Mouse (Mus musculus): ENCODE data around the gene Bcan. TPM values are rescaled to one million over a fixed set of nuclear protein-coding genes. Genes with fewer than 3 reads are reported as not detected.
A peak's percentile ranks its signal among the peaks of the same experiment; 100 is the strongest.

The Bcan gene
- polyA plus RNA-seq, 1 experiment: 0.61 TPM

DNA sequence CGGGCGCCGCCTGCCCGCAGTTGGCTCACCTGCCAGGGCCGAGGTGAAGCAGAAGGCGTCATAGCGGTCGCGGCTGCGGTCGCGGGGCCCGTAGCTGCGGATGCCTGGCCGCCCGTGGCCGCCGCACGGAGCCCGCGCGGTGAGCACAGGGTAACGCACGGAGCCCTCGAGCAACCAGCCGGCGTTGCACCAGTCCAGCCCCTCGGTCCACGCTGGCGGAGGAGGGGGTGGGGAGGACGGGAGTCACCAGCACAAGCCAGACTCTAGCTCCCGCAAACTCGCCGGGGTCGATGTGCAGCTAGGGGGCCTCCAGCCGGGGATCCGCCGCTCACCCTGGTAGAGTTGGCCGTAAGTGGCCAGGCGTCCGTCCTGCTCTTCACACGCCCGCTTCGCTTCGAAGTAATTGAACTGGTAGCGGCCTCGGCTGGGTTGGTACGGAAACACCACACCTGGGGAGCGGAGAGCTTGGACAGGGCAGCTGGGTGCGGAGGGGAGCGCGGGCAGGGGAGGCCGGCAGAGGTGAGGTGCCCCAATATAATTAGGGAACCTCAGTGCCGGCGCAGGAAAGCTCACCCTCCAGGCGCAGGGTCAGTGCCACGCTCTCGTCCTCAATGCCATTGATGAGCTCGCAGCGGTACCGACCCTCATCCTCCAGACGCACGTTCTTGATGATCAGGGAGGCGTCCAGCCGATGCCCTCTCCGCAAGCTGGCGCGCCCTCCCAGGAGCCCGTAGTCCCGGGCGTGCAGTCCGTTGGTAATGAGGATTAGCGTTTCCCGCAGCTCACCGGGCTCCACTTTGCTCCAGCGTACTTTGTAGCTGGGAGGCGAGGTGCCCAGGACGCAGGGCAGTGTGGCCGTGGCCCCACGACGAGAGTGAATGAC, 23.4 kb upstream of the Bcan start:
- Histone ChIP-seq H3K4me1 (ENCODE audit: control insufficient read depth, insufficient read depth, low read length) (no peaks in the 10 kb centered on the region), H3K27ac (ENCODE audit: insufficient read depth, low read length) (no peak overlapping the region), H3K4me3 (ENCODE audit: insufficient read depth, low read length) (peak overlapping the region; percentile 55)
- TF ChIP-seq POLR2A (IDR thresholded peaks at IDR 0.05; ENCODE audit: low read depth, low read length) (no peak), CTCF (IDR thresholded peaks at IDR 0.05; ENCODE audit: borderline replicate concordance, insufficient read depth, low read length) (no peak)

DNA sequence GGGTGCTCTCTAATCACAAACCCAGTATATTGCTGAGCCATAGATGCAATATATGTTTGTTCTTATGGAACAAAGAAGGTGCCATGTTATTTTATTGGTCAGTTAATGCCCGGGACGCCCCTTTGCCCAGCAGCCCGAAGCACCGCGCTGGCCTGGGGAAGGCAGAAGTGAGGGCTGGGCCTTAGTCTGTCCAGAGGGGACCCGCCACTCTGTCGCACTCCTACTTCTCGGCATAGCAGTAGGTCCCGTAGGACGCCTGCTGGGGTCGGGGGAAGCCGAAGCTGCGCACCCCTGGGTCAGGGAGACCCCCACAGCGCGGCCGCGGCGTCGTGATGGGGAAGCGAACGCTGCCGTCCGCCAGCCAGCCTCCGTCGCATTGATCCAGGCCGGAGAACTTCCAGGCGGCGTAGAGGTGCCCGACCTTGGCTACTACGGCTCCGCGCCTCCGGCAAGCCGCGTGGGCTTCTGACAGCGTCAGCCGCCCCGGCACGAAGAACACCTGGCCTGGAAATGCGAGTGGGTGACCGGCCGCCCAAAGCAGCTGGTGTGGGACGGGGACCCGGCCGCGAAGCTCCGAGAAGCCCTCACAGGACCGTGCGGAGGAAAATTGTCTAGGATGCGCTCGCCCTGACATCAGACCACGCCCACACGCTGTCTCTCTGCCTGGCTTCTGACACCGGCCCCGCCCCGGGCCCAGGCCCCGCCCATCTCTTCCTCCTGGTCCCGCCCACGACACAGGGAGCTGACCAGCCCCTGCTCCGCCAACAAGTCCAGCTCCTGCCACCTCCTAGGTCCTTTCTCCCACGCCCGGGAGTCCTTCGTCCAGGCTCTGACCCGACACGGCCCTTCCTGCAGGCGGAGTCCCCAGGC, 22.5 kb upstream of the Bcan start:
- TF ChIP-seq CTCF (IDR thresholded peaks at IDR 0.05; ENCODE audit: borderline replicate concordance, insufficient read depth, low read length) (no peak), POLR2A (IDR thresholded peaks at IDR 0.05; ENCODE audit: low read depth, low read length) (no peak)
- Histone ChIP-seq H3K4me1 (ENCODE audit: control insufficient read depth, insufficient read depth, low read length) (no peaks in the 10 kb centered on the region), H3K27ac (ENCODE audit: insufficient read depth, low read length) (no peak overlapping the region), H3K4me3 (ENCODE audit: insufficient read depth, low read length) (peak overlapping the region; percentile 55)

DNA sequence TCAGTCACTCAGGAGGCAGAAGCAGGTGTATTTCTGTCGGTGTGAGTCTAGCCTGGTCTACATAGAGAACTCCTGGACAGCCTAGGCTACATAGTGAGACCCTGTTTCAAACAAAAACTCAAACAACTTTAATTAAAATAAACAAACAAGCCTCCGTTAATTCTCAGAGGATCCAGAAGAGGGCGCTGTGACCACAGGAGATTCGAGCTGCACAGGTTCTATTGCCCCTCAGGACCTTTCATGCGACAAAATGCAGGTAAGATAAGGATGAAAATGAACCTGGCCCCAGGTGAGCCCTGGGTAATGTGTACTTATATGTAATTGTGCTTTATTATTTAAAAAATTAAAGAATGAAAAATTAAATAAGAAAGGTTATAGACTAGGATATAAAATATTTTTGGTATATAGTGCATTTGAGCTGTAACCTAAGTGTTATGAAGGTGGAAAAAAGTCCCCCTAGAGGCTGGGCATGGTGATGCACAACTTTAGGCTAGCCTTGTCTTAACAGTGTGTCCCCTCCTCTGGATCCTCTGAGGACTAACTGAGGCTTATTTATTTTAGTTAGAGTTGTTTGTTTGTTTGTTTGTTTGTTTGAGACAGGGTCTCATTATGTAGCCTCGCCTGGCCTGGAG, 10.7 kb upstream of the Bcan start:
- no peak overlapping the region for H3K27ac ChIP-seq (ENCODE audit: insufficient read depth, low read length)
- no peak overlapping the region for H3K4me3 ChIP-seq (ENCODE audit: insufficient read depth, low read length)
- TF ChIP-seq POLR2A (IDR thresholded peaks at IDR 0.05; ENCODE audit: low read depth, low read length) (no peak), CTCF (IDR thresholded peaks at IDR 0.05; ENCODE audit: borderline replicate concordance, insufficient read depth, low read length) (no peak)
- H3K4me1 ChIP-seq (ENCODE audit: control insufficient read depth, insufficient read depth, low read length): no peaks in the 10 kb centered on the region

DNA sequence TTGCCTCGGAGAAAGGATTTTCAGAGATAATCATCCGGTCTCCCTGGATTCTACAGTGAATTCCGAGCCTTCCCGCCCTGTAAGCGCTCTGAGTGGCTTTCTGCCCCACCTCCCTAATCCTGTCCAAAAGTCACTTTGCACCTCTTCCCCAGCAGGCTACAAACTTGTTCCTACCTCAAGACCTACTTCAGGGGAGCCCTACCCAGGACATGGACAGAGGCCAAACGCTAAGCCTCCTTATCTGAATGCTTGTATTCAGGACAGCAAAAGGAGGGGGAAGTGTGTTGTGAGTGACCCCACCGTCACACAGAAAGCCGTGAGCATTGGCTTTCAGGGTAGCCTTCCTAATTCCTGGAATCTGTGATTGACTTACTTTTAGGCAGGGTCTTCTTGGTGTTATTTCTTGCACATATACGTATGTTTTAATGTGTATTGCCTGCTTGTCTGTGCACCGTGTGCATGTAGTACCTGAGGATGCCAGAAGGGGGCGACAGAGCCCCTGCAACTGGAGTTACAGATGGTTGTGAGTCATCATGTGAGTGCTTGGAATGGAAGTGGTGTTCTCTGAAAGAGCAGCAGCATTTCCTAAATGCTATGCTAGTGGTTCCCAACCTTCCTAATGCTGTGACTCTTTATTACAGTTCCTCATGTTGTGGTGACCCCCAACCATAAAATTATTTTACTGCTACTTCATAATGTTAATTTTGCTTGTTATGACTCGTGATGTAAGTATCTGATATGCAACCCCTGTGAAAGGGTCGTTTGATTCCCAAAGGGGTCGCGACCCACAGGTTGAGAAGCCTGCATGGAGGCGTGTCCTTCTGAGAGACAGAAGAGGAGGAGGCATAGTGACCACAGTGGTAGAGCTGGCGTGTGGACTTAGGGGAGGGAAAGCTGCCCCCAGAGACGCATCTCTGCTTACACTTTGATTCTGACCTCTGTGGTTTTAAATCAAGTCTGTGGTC, 6.1 kb upstream of the Bcan start:
- no peak overlapping the region for H3K27ac ChIP-seq (ENCODE audit: insufficient read depth, low read length)
- no peak overlapping the region for H3K4me3 ChIP-seq (ENCODE audit: insufficient read depth, low read length)
- no peak for TF ChIP-seq POLR2A (IDR thresholded peaks at IDR 0.05; ENCODE audit: low read depth, low read length)
- no peak for TF ChIP-seq CTCF (IDR thresholded peaks at IDR 0.05; ENCODE audit: borderline replicate concordance, insufficient read depth, low read length)
- no peaks in the 10 kb centered on the region for H3K4me1 ChIP-seq (ENCODE audit: control insufficient read depth, insufficient read depth, low read length)

DNA sequence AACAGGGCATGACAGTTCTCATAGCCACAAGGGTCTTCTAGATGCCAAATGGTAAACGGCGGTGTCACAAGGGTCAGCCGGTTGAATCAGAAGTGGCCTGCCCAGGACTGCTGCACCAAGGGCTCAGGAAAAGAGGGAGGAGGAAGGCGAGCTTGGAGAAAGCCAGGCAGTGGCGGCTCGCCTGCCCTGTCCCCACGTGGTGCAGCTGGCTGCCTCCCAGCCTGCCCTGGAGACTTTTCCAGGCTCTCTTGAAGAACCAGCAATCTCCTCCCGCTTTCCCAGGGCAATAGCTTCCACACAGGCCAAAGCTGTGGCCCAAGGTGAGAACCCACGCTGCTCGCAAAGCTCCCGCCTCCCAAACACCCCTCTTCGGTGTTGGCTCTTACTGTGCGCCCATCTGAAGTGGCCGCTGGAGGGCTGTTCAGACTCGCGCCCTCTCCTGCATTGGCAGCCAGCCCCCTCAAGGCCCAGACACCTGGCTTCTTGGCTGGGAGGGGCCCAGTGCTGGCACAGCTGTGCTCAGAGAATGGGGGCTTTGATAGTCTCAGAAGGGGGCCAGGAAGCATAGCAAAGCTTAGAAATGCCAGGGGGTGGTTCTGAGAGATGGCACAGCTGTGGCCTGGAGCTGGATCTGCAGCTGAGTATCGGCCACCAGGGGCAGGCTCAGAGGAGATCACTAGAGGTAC, 2.4 kb upstream of the Bcan start:
- Histone ChIP-seq H3K4me1 (ENCODE audit: control insufficient read depth, insufficient read depth, low read length) (no peaks in the 10 kb centered on the region), H3K27ac (ENCODE audit: insufficient read depth, low read length) (no peak overlapping the region), H3K4me3 (ENCODE audit: insufficient read depth, low read length) (no peak overlapping the region)
- no peak for TF ChIP-seq POLR2A (IDR thresholded peaks at IDR 0.05; ENCODE audit: low read depth, low read length)
- no peak for TF ChIP-seq CTCF (IDR thresholded peaks at IDR 0.05; ENCODE audit: borderline replicate concordance, insufficient read depth, low read length)

DNA sequence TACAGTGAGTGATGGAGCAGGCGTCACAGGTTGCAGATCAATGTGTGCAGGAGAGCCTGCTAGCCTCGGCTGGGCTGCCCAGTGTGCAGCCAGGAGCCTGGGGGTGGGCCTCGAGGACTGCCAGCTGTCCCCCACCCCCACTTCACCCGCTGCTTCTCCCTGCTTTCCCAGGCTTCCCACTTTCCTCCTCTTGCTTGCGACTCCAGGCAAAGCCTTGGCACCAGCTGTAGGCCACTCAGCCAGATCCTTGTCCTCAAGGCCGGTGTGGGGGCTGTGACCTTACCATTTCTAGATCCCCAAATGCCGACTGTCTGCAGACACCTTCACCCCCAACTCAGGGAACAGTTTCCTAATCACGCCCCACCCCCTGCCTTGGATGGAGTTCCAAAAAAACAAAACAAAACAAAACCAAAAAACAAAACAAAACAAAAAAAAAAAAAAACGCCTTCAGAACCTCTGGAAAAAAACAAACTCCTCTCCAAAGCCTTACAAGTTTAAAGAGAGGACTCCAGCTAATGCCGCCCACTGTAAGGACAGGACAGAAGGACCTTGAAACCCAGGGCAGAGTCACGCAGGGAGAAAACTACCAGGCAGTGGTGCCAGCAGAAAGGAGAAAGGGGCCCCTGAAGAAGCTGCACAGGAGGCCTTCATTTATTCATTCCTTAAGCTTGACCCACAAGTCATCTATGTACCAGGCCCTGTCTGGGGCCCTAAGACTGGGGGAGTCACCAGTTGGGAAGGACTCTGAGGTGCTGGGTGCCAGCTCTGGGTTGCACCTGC, 976 bp upstream of the Bcan start:
- no peaks in the 10 kb centered on the region for H3K4me1 ChIP-seq (ENCODE audit: control insufficient read depth, insufficient read depth, low read length)
- no peak for TF ChIP-seq POLR2A (IDR thresholded peaks at IDR 0.05; ENCODE audit: low read depth, low read length)
- TF ChIP-seq CTCF (IDR thresholded peaks at IDR 0.05; ENCODE audit: borderline replicate concordance, insufficient read depth, low read length): no peak
- no peak overlapping the region for H3K4me3 ChIP-seq (ENCODE audit: insufficient read depth, low read length)
- no peak overlapping the region for H3K27ac ChIP-seq (ENCODE audit: insufficient read depth, low read length)

DNA sequence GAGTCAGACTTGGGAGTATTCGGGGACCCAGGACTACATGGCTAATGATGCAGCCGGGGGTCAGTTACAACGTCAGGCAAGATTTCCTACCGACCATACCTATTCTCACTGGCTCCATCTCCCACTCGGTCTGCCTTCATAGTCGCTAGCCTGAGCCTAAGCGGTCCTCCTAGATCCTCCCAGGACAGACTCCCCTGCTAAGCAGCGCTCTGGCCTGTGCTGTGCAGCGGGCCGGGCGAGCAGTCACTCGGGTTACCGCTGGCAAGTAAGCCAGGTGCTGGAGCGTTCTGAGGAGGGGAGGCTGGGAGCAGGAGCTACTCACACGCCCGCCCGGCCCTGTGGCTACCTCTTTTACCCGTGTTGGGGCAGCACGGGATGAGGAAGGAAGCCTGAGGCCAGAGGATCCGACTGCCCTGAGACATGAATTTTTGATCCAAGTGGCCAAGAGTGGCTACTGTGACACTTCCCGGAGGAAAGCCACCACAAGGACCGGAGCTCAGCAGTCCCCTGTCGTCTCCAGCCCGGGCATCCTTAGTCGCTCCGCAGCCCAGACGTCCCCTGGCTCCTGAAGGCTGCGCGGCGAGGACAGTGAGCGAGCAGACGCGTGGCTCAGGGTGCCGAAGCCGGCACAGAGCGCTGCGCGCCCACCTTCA, 661 bp downstream of the Bcan start:
- H3K4me1 ChIP-seq (ENCODE audit: control insufficient read depth, insufficient read depth, low read length): no peaks in the 10 kb centered on the region
- H3K4me3 ChIP-seq (ENCODE audit: insufficient read depth, low read length): no peak overlapping the region
- no peak overlapping the region for H3K27ac ChIP-seq (ENCODE audit: insufficient read depth, low read length)
- no peak for TF ChIP-seq POLR2A (IDR thresholded peaks at IDR 0.05; ENCODE audit: low read depth, low read length)
- TF ChIP-seq CTCF (IDR thresholded peaks at IDR 0.05; ENCODE audit: borderline replicate concordance, insufficient read depth, low read length): no peak

All from embryonic fibroblast, embryonic 13.5 days (primary cell).